In genomic region chr17:35903343-35903991, GRCm38 (mm10) we compare ENCODE assay signal across 10 mouse cellular contexts. TPM values are rescaled to one million over a fixed set of nuclear protein-coding genes. Genes with fewer than 3 reads are reported as not detected.
DNase-seq lines count a peak whose midpoint lies in the region; ATAC-seq and TF ChIP-seq lines count a peak whose summit lies in the region.
"Had no signal": no experiment of that assay in that cellular context is flagged by ENCODE, and none has a peak within 500 bp of the region (broad histone marks: within the 10 kb centered on the region; RNA-seq: fewer than 3 reads in every experiment).

No protein-coding gene starts in this region.

- TF ChIP-seq CTCF in stomach, postnatal 0 days (IDR thresholded peaks at IDR 0.05; ENCODE audit: low read depth) = no peak

- no peaks in the 10 kb centered on the region for H3K27me3 ChIP-seq in heart, embryonic 16.5 days (ENCODE audit: control insufficient read depth, insufficient read depth, low read length)
- no peaks in the 10 kb centered on the region for H3K27me3 ChIP-seq in stomach, postnatal 0 days (ENCODE audit: control insufficient read depth, insufficient read depth, low read length)
- H3K27me3 ChIP-seq: stomach, embryonic 15.5 days had no signal

- H3K27ac ChIP-seq in heart, embryonic 16.5 days (ENCODE audit: low read length) = peak overlapping the region; percentile 87
- H3K27ac ChIP-seq in stomach, postnatal 0 days (replicated peaks) = no peak overlapping the region
- H3K27ac ChIP-seq: stomach, embryonic 15.5 days had no signal

- peak overlapping the region; percentile 58 for H3K9ac ChIP-seq in heart, embryonic 16.5 days (ENCODE audit: low read length)
- H3K9ac ChIP-seq in stomach, postnatal 0 days (ENCODE audit: low read length) = no peak overlapping the region
- H3K9ac ChIP-seq: stomach, embryonic 15.5 days had no signal

- H3K4me2 ChIP-seq in heart, embryonic 16.5 days (ENCODE audit: low read depth, low read length) = no peak overlapping the region
- H3K4me2 ChIP-seq in stomach, postnatal 0 days (replicated peaks; ENCODE audit: low read depth) = no peak overlapping the region
- H3K4me2 ChIP-seq: stomach, embryonic 15.5 days had no signal

- no peak overlapping the region for H3K4me3 ChIP-seq in heart, embryonic 16.5 days (ENCODE audit: low read length)
- H3K4me3 ChIP-seq in stomach, postnatal 0 days (ENCODE audit: low read depth, low read length) = no peak overlapping the region
- H3K4me3 ChIP-seq: stomach, embryonic 15.5 days had no signal

- H3K9me3 ChIP-seq in heart, embryonic 16.5 days (replicated peaks; ENCODE audit: control insufficient read depth, low read length) = no peaks in the 10 kb centered on the region
- no peaks in the 10 kb centered on the region for H3K9me3 ChIP-seq in stomach, postnatal 0 days (ENCODE audit: control insufficient read depth, low read length)
- H3K9me3 ChIP-seq: stomach, embryonic 15.5 days had no signal

- peak; percentile 61 for DNase-seq in adrenal gland, postnatal 10 days
- DNase-seq in adrenal gland, adult (ENCODE audit: inconsistent age in 2 of 2, low spot score in 1 of 2) = no peak
- peak; percentile 77 for DNase-seq in Muller cell, postnatal 12 days (ENCODE audit: inconsistent ontology term)
- peak; percentile 62 to 74 for DNase-seq in kidney, postnatal 4 days
- no peak for DNase-seq in cerebellum, adult 11-12 months
- no peak for DNase-seq in layer of hippocampus, postnatal 36 days
- DNase-seq in stomach, postnatal 0 days (ENCODE audit: low spot score) = no peak
- DNase-seq: cerebellum, postnatal 36 days had no signal

- peaks cover 19% of the 10 kb centered on the region for H3K4me1 ChIP-seq in heart, embryonic 16.5 days (ENCODE audit: control insufficient read depth, insufficient read depth, low read length)
- no peaks in the 10 kb centered on the region for H3K4me1 ChIP-seq in stomach, postnatal 0 days (replicated peaks; ENCODE audit: control insufficient read depth, insufficient read depth)

- TF ChIP-seq EP300 in stomach, postnatal 0 days (optimal IDR thresholded peaks at IDR 0.05) = no peak

- H3K36me3 ChIP-seq in heart, embryonic 16.5 days (ENCODE audit: control insufficient read depth, insufficient read depth) = peaks cover 8% of the 10 kb centered on the region; the same call in 1 of the 2 replicates
- 0 out of 2 replicates have a peak, but pooled peaks cover 3% of the 10 kb centered on the region for H3K36me3 ChIP-seq in stomach, postnatal 0 days (ENCODE audit: control insufficient read depth, insufficient read depth, low read length)

- WGBS in heart, embryonic 16.5 days = 62% methylated on average over 9 of the region's 9 CpGs
- 85% methylated on average over 9 of the region's 9 CpGs for WGBS in stomach, postnatal 0 days

- peak; percentile 83 for ATAC-seq in heart, embryonic 16.5 days (replicated peaks; ENCODE audit: extremely low read depth, insufficient read depth, low FRiP score)
- ATAC-seq in stomach, postnatal 0 days (ENCODE audit: low FRiP score, low TSS enrichment) = no peak

RNA-seq across cellular contexts. Expression of gene 2310061I04Rik, which starts 6.2 kb away (rescaled TPM):
- 10 to 100 TPM; 58.0 to 70.5 TPM for total RNA-seq in adrenal gland, postnatal 10 days (2021)
- polyA plus RNA-seq in heart, embryonic 16.5 days (2015; fragmentation: Nextera tagmentation; extraction: Ambion mirVana) = 33.7 and 34.6 TPM in 2 replicates
- total RNA-seq in layer of hippocampus, postnatal 36 days (2021) = 10 to 100 TPM; 56.3 to 57.9 TPM
- polyA plus RNA-seq in stomach, postnatal 0 days (2015; fragmentation: Nextera tagmentation; extraction: Ambion mirVana) = 20.5 and 21.7 TPM in 2 replicates

RNA-seq across cellular contexts. Expression of gene Atat1, which starts 6.4 kb away (rescaled TPM):
- total RNA-seq in adrenal gland, postnatal 10 days (2021) = 10 to 100 TPM; 15.9 to 28.7 TPM
- 41.1 and 45.5 TPM in 2 replicates for polyA plus RNA-seq in heart, embryonic 16.5 days (2015; fragmentation: Nextera tagmentation; extraction: Ambion mirVana)
- 10 to 100 TPM; 60.6 to 61.7 TPM for total RNA-seq in layer of hippocampus, postnatal 36 days (2021)
- 12.7 and 14.5 TPM in 2 replicates for polyA plus RNA-seq in stomach, postnatal 0 days (2015; fragmentation: Nextera tagmentation; extraction: Ambion mirVana)

RNA-seq across cellular contexts. Expression of gene Mrps18b, which starts 12.7 kb away (rescaled TPM):
- total RNA-seq in adrenal gland, postnatal 10 days (2021) = 100 to 1,000 TPM; 101 to 104 TPM
- polyA plus RNA-seq in heart, embryonic 16.5 days (2015; fragmentation: Nextera tagmentation; extraction: Ambion mirVana) = 70.1 and 77.3 TPM in 2 replicates
- 10 to 100 TPM; 37.0 to 39.3 TPM for total RNA-seq in layer of hippocampus, postnatal 36 days (2021)
- 80.0 and 83.4 TPM in 2 replicates for polyA plus RNA-seq in stomach, postnatal 0 days (2015; fragmentation: Nextera tagmentation; extraction: Ambion mirVana)

RNA-seq across cellular contexts. Expression of gene Ppp1r10, which starts 12.8 kb away (rescaled TPM):
- total RNA-seq in adrenal gland, postnatal 10 days (2021) = 10 to 100 TPM; 78.7 to 83.1 TPM
- polyA plus RNA-seq in heart, embryonic 16.5 days (2015; fragmentation: Nextera tagmentation; extraction: Ambion mirVana) = 25.3 and 28.7 TPM in 2 replicates
- 10 to 100 TPM; 78.6 to 82.8 TPM for total RNA-seq in layer of hippocampus, postnatal 36 days (2021)
- 13.9 and 17.4 TPM in 2 replicates for polyA plus RNA-seq in stomach, postnatal 0 days (2015; fragmentation: Nextera tagmentation; extraction: Ambion mirVana)

RNA-seq across cellular contexts. Expression of gene Dhx16, which starts 23.8 kb away (rescaled TPM):
- total RNA-seq in adrenal gland, postnatal 10 days (2021) = 10 to 100 TPM; 36.8 to 38.0 TPM
- 27.4 and 29.2 TPM in 2 replicates for polyA plus RNA-seq in heart, embryonic 16.5 days (2015; fragmentation: Nextera tagmentation; extraction: Ambion mirVana)
- total RNA-seq in layer of hippocampus, postnatal 36 days (2021) = 10 to 100 TPM; 32.0 to 37.4 TPM
- 14.2 and 19.3 TPM in 2 replicates for polyA plus RNA-seq in stomach, postnatal 0 days (2015; fragmentation: Nextera tagmentation; extraction: Ambion mirVana)

Comparison
In these comparisons a context has a peak if more than half of its experiments do, and no peak if none do; other contexts are left out.
1. DNase-seq: peak in adrenal gland, postnatal 10 days (single experiment), Muller cell, postnatal 12 days (single experiment) and kidney, postnatal 4 days (2 of 2); none in adrenal gland, adult (0 of 2), cerebellum, adult 11-12 months (single experiment), layer of hippocampus, postnatal 36 days (0 of 2) and stomach, postnatal 0 days (single experiment).